Mouse (Mus musculus) erythroblast, embryonic 14.5 days (primary cell): ENCODE measurements around the gene Dedd2.

Source experiments
- GATA1 ChIP-seq: IDR thresholded peaks from 2 replicates; pipeline ENCODE4 v1.6.1; 2012; ENCODE audit warnings: low read length, inconsistent platforms, mixed read lengths
- TAL1 ChIP-seq: IDR thresholded peaks from 3 replicates; pipeline ENCODE4 v1.6.1; 2012; ENCODE audit warnings: low read length, inconsistent platforms, mixed read lengths

DNA sequence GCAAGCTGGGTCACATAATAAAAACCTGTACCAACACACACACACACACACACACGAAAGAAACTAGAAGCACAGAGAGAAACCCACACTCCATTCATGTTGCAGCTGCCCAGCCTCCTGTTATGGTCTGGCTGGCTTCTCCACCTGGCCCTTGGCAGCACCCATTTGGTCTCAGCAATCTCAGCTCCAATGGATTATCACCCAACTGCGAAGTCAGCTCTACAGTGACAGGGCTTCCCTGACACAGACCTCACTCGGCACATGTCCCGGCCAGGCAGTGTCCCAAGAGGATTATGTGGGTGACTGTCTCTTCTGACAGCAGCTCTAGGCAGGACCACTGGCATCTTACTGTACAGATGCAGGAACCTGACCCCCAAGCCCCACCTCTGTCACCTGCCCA, 9.9 kb downstream of the Dedd2 start:
- TF ChIP-seq TAL1 (no peak), GATA1 (no peak)
